Mouse (Mus musculus) layer of hippocampus, adult 18-20 months (tissue): ENCODE measurements around the gene Cyp2e1. TPM values are rescaled to one million over a fixed set of nuclear protein-coding genes. Genes with fewer than 3 reads are reported as not detected.

Source experiments
- DNase-seq, 2 experiments: peaks; one replicate each; pipeline ENCODE4 v3.0.0; 2022; ENCODE audit warnings: low spot score in 2 of 2
- total RNA-seq, 2 experiments: library from RNA; stranded (reverse); gene quantifications; 2 replicates each; pipeline ENCODE4 v1.2.3; 2021

Cyp2e1 gene
- total RNA-seq, 2 experiments from 2014 or later = not detected

DNA sequence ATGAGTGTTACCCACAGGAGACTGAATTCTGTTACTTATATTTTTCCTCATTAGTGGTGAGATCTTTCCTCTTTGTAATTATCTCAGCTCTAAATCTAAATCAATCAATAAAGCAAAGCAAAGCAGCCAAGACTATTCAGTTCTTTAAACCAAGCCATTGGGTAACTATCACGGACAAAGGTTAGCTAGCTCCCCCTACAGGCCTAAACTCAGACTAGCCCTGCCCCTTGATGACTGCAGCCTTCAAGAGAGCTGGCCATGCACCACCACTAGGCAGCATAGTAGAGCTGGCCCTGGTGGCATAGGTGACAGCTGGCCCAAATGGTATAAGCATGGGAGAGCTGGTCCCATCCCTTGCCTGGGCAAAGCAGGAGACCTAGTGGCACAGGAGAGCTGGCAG, 42.2 kb downstream of the Cyp2e1 start:
- DNase-seq = peak in 1 of 2 experiments; percentile 79

DNA sequence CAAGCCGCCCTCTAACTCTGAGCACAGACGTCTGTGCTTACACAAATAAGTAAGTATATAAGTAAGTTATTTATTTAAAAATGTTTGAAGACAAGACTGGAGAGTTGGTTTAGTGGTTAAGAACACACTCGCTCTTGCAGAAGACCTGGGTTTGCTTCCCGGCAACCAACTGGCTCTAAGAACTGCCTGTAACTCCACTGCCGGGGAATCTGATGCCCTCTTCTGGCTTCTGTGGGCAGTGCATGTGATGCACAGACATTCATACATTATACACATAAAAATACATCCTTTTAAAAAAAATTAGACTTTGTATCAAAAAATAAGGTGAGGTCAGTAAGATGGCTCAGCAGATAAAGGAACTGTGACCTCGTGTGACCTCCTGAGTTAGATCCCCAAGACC, 47.0 kb downstream of the Cyp2e1 start:
- no peak for DNase-seq

DNA sequence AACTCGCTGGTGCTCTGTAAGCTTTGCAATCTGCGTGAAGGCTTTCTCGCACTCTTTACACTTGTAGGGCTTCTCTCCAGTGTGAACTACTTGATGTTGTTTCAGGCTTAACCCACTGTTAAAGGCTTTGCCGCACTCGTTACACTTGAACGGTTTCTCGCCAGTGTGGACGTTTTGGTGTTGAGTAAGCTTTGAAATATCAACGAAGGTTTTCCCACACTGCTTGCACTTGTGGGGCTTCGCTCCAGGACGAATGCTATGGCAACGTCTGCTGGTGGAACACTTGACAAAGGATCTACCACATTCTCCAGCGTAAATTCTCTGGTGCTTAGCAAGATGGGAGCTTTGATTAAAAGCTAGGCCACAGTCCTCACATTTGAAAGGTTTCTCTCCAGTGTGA, 48.2 kb downstream of the Cyp2e1 start:
- DNase-seq = peak in 1 of 2 experiments; percentile 57

DNA sequence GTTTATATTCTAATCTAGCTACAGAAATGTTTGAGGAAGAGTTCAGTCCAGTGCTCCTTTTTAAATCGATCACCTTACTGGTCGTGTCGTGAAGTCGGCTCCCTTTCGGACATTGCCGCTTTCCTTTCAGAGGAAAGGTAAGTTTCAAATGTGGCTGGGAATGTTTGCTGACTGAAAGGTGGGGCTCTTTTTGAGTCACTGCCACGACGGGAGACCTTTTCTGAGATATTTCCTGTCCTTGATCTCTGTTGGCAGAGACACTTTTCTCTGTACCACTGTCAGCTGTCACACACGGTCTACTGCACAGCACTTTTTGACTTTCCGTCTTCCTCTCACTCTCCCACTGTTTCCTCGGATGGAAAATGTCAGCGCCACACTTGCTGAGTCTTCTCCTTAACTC, 49.3 kb downstream of the Cyp2e1 start:
- DNase-seq = no peak

DNA sequence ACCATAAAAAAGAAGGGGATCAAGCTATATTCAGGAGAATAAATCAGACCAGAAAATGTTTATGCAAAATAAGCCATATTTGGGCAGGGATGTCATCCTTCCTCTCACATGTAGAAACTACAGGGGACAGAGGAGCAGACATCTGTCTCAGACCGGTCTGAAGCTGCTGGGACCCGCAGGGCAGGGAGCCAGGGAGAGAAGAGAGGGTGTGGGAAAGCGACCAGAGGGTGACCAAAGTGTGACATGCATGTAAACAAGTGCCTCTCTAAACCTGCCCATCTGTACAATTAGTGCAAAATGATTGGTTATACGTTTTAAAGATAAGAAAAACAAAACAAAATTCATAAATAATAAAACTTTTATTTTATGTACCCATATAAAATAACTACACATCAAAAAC, 56.6 kb downstream of the Cyp2e1 start:
- DNase-seq = no peak

DNA sequence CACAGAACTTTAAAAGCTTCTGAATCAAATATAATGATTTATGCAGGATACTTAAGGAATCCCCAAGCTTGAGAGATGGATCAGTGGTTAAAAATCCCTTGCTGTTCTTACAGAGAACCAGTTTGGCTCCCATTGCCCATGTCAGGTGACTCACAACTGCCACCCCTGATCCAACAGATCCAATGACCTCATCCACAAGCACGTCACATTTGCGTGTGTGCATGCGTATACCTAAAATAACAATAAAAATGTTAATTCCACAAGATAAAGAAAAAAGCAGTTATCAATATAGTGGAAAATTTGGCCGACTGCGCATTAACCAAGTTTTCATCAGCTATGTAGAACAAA, 57.7 kb downstream of the Cyp2e1 start:
- DNase-seq = no peak

DNA sequence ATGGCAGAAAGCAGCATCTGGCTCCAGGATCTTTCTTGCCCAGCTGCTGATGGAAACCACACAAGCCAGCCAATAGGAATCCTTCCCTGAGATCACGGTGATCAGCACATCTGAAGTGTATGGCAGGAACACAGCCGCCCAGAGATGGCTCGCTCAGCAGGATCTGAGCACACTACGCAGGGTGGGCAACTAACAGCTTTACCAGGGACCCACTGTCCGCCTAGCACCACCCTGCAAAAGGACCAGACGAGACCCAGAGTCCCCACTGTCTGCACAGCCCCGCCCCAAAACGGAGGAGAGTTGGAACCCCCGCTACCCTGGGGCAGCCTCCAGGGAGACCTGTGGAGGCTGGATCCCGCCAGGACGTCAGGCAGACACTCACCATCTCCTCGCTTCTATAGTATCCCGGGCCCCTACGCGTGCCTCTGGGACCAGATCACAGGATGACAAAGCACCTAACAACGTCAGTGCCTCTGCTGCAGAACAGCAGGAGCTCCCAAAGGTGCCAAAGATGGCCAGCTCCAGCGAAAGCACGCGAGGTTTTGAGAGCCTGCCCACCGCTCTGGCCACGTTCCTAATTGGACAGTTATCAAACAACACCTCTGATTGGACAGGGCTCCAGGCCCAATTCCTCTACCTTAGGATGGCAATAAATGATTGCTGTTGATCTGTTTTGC, 58.3 kb downstream of the Cyp2e1 start, which contains the start of gene Zfp941:
Zfp941 (minus strand) TSS at position 526 of the 677 bp plus-strand sequence.
- DNase-seq = peak; percentile 54 to 57

DNA sequence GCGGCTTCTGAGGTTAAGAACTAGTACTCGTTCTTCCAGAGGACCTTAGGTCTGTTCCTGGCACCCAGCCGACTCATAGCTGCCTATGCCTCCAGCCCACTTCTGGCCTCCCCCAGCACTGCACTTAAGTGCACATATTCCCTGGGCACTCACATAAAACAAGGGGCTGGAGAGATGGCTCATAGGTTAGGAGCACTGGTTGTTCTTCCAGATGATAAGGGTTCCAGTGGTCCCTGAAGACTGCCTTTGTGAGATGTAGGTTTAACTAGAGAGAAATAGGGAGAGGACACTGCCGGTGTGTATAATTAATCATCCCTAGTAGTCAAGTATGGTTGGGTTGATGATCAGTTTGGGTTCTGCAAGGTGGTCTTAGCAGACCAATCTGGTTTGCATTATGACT, 59.2 kb downstream of the Cyp2e1 start:
- DNase-seq = no peak

Other genes with a start within 250 kb of the Cyp2e1 start
- gene Olfr538, start 195.9 kb upstream of the Cyp2e1 start, total RNA-seq = under 1 TPM in 1 of 2 experiments, not detected in 1; 0.25 TPM
- gene Olfr46, start 162.5 kb upstream of the Cyp2e1 start, total RNA-seq = under 1 TPM; 0.25 to 0.37 TPM
- not detected for gene Olfr61, start 134.8 kb upstream of the Cyp2e1 start, total RNA-seq
- under 1 TPM in 1 of 2 experiments, not detected in 1; 0.25 TPM for gene Olfr53, start 117.3 kb upstream of the Cyp2e1 start, total RNA-seq
- under 1 TPM; 0.13 to 0.15 TPM for gene Olfr539, start 103.8 kb upstream of the Cyp2e1 start, total RNA-seq
- under 1 TPM in 1 of 2 experiments, not detected in 1; 0.10 TPM for gene Olfr45, start 81.8 kb upstream of the Cyp2e1 start, total RNA-seq
- not detected for gene Olfr541, start 66.5 kb upstream of the Cyp2e1 start, total RNA-seq
- not detected for gene Syce1, start 24.1 kb downstream of the Cyp2e1 start, total RNA-seq
- 10 to 100 TPM; 12.8 to 14.9 TPM for gene Zfp941, start 58.4 kb downstream of the Cyp2e1 start, total RNA-seq
- 1 to 10 TPM in 1 of 2 experiments, under 1 TPM in 1; 0.99 to 2.3 TPM for gene Urah, start 71.3 kb downstream of the Cyp2e1 start, total RNA-seq
- not detected for gene Scgb1c1, start 81.8 kb downstream of the Cyp2e1 start, total RNA-seq
- not detected for gene Odf3, start 84.1 kb downstream of the Cyp2e1 start, total RNA-seq
- 1 to 10 TPM in 1 of 2 experiments, under 1 TPM in 1; 0.37 to 1.2 TPM for gene Gm45785, start 92.6 kb downstream of the Cyp2e1 start, total RNA-seq
- gene Ric8a, start 93.2 kb downstream of the Cyp2e1 start, total RNA-seq = 10 to 100 TPM; 68.9 to 73.1 TPM
- 10 to 100 TPM; 24.7 to 26.2 TPM for gene Bet1l, start 93.8 kb downstream of the Cyp2e1 start, total RNA-seq
- 100 to 1,000 TPM; 104 to 112 TPM for gene Psmd13, start 118.2 kb downstream of the Cyp2e1 start, total RNA-seq
- 10 to 100 TPM; 75.3 to 75.8 TPM for gene Sirt3, start 118.6 kb downstream of the Cyp2e1 start, total RNA-seq
- gene Cox8b, start 136.7 kb downstream of the Cyp2e1 start, total RNA-seq = 1 to 10 TPM; 1.2 to 3.7 TPM
- gene Nlrp6, start 157.2 kb downstream of the Cyp2e1 start, total RNA-seq = under 1 TPM; 0.48 to 0.50 TPM
- 1 to 10 TPM; 4.0 to 4.6 TPM for gene Pgghg, start 177.7 kb downstream of the Cyp2e1 start, total RNA-seq
- gene Ifitm5, start 186.6 kb downstream of the Cyp2e1 start, total RNA-seq = not detected
- gene Gm45717, start 192.2 kb downstream of the Cyp2e1 start, total RNA-seq = not detected
- 10 to 100 TPM; 11.0 to 12.9 TPM for gene Ifitm2, start 192.2 kb downstream of the Cyp2e1 start, total RNA-seq
- 1 to 10 TPM; 1.1 to 1.7 TPM for gene Ifitm1, start 203.5 kb downstream of the Cyp2e1 start, total RNA-seq
- gene Ifitm3, start 247.0 kb downstream of the Cyp2e1 start, total RNA-seq = 10 to 100 TPM in 1 of 2 experiments, 1 to 10 TPM in 1; 8.0 to 11.4 TPM